Mouse (Mus musculus) embryonic fibroblast, embryonic 13.5 days (primary cell): ENCODE results near the gene Gopc.
"Not testable (repeated sequence)": the region's sequence is repeated elsewhere in the genome, so short reads cannot be mapped to it uniquely, and the experiment has no call there.

Source experiments
- CTCF ChIP-seq: IDR thresholded peaks from 2 replicates; pipeline ENCODE4 v1.5.1; 2011; ENCODE audit warnings: mild to moderate bottlenecking, control low read depth, low read length, moderate library complexity, borderline replicate concordance; ENCODE audit not compliant: insufficient read depth
- POLR2A ChIP-seq: IDR thresholded peaks from 2 replicates; pipeline ENCODE4 v1.6.1; 2011; ENCODE audit warnings: low read depth, mild to moderate bottlenecking, control low read depth, low read length, moderate library complexity

DNA sequence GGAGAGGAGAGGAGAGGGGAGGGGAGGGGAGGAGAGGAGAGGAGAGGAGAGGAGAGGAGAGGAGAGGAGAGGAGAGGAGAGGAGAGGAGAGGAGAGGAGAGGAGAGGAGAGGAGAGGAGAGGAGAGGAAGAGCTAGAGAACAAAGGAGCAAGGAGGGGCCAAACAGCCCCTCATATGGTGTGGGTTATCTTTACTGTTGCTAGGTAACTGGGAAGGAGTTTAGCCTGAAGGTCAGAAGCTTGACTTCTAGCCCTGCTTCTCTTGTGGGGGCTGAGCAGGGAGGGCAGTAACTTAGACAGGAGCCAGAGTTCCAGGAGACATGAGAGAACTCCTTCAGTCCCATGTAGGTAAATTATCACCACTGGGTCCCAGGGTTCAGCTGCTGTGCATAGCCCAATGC lies 83.4 kb downstream of the Gopc start:
- not testable (repeated sequence) for TF ChIP-seq CTCF, POLR2A
